Mouse (Mus musculus) R1 (cell line): ENCODE measurements at regions not wholly inside any gene's neighbourhood (a gene's known extent, or its start where the extent isn't known, plus 50 kb on each side); places are given as distances from the start of the nearest gene placed in this dataset.

ENCODE experiments used
- DNase-seq: peaks from one replicate; pipeline ENCODE4 v3.0.0-alpha.2; 2018; ENCODE audit warnings: low read depth, low spot score

GRCm38 (mm10) chr5:83890619-83891185 lies 526.5 kb downstream of the Epha5 start:
- DNase-seq = no peak

GRCm38 (mm10) chr5:83872052-83872451 lies 517.1 kb upstream of the Tecrl start:
- no peak for DNase-seq

GRCm38 (mm10) chr5:83868359-83868758 lies 513.4 kb upstream of the Tecrl start:
- DNase-seq = no peak

GRCm38 (mm10) chr5:83861674-83862073 lies 506.7 kb upstream of the Tecrl start:
- no peak for DNase-seq

- DNase-seq = no peak
Observed at GRCm38 (mm10) chr5:83852022-83852421, 497.0 kb upstream of the Tecrl start.

DNA sequence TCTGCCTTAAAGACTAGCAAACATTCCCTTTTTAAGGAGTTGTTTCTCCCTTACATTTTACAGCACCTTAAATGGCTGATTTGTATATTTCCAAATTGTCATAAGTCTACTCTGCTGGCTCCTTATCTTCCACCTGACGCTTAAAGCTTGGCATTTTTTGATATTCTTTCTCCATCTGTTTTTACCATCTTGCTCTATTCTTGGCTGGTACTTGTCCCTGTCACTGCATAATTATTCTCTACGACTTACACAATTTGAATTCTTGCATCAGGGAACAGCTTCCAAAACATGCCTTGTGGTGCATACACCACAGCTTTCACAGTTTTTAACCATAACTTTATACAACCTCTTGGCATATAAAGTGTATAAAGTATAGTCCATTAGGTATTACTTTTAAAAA lies 471.6 kb upstream of the Tecrl start:
- DNase-seq = no peak

DNA sequence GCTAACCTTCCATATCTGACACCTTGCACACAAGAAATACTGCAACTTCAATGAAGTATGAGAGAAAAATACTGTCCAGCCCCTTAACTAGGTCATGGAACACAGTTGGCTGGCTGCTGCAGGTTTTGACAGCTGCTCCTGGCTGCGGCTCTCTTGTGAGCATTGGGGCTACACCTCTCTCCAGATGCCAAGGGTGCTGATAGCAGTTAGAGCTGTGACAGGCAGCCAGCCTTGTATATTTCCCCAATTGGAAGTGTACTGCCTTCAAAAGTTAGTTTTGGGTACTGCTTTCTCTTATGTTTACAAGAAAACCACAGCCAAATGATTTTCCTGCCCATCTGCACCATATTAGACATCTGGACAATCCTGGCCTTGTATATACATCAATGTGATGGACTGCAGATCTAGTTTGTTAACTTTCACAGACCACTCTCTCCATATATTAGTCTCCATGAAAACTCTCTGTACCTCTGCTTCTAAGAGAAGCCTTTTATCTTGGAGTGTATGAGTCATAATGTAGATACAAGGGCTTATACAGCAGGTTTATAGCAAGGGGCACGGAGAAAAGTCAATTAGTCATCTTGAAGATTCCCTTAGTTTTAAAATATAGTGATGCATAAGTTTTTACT lies 470.0 kb upstream of the Tecrl start:
- no peak for DNase-seq

DNA sequence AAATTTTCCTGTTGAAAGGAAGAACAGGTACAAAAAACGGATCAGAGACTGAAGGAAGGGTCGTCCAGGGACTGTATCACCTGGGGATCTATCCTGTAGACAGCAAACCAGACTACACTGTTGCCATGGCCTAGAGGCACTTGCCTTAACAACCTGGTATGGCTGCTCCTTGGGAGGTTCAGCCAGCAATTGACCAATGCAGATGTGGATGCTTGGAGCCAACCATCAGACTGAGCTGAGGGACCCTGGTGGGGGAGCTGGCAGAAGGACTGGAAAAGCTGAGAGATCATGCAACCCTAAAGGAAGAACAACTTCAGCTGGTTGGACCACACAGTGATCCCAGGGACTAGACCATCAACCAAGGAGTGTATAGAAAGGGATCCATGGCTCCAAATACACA lies 456.3 kb upstream of the Tecrl start:
- DNase-seq = no peak

DNA sequence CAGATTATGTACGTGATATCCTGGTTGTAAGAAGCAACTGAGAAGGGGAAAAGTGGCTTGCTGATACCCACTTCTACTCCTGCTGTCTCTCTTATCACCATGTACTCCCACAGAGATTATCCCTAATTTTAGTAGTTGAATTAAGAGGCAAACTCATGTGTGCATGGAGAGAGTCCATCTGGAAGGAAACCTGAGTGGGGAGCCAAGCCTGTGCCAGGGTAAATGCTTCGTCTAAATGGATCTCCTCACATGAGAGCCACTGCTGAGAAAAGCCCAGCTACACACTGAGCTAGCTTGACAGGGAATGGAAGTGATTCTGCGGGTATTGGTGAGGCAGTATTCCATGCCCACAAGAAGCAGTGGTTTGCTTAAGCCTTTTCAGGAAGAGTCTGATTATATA lies 445.0 kb upstream of the Tecrl start:
- DNase-seq = no peak

GRCm38 (mm10) chr5:83780419-83780818 lies 425.4 kb upstream of the Tecrl start:
- DNase-seq = no peak

- DNase-seq = peak; percentile 16
Observed at GRCm38 (mm10) chr5:83778310-83778972, 423.4 kb upstream of the Tecrl start.

GRCm38 (mm10) chr5:83741913-83742312 lies 386.9 kb upstream of the Tecrl start:
- DNase-seq = no peak

DNA sequence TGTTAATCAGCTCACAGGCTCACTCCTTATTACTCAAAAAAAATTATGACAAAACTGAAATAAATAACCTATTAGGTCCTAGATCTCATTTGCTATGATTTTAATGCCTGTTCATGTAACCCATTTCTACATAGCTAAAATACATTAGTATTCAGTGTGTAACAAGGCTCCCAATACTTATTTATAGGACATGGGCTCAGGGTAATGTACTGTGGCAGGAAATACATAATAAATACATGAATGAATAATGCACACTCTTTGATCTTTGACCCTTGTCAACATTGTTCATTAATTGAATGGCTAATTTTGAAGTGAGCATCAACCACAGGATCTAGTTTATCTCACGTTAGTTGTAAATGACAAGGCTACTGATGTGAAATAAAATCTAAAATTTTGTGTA lies 340.4 kb upstream of the Tecrl start:
- DNase-seq = no peak

DNA sequence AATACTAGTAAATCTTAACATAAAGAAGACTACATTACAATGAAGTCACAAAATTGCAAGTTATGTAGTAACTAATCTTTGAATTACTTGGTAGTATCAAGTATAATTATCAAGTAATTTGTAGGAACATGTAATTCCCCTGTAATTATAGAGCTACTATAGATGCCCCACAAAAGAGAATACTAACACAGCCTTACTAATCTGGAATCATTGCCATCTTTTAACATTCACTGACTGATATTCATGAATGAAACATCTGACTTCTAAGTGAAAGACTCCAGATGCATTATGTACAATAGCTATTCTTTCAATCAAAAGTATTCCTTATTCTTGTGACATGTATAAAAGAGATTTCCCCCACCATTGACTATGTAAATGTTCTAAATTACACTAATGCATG lies 337.3 kb upstream of the Tecrl start:
- no peak for DNase-seq

DNA sequence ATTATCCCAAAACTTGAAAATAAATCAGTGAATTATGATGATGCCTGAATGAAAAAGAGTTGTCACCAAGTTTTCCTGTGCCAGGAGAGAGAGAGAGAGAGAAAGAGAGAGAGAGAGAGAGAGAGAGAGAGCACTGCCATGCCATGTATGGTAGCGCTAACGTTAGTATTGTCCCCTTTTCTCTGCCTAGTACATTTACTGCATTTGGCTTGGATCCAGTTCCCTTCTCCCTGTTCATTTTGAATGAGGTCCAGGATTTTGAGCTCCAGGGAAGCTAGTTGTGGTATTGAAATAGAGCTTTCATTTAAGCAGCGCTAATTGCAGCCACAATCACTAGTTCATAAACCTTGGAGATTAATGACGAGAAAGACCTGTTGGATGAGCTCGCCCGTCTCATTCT lies 323.4 kb upstream of the Tecrl start:
- no peak for DNase-seq

GRCm38 (mm10) chr5:83659091-83659490 lies 304.1 kb upstream of the Tecrl start:
- DNase-seq = no peak

DNA sequence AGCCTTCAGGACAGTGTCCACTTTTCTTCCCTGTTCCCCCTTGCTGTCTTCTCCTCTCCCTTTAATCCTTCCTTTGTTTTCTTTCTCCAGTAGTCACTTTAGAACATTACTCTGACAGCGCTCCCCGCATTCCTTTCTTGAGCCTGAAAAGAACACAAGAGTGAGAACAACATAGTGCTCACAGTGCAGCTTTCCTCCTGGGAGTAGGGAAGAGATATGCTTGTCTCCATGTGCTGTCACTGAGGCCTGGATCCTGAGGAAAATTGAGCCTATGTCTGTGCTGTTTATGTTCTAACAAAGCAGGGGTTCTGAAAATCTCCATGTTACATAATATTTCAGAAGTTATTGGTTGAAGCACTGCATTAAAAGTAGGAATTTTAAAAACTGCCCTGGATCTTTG lies 296.3 kb upstream of the Tecrl start:
- peak; percentile 8 for DNase-seq

DNA sequence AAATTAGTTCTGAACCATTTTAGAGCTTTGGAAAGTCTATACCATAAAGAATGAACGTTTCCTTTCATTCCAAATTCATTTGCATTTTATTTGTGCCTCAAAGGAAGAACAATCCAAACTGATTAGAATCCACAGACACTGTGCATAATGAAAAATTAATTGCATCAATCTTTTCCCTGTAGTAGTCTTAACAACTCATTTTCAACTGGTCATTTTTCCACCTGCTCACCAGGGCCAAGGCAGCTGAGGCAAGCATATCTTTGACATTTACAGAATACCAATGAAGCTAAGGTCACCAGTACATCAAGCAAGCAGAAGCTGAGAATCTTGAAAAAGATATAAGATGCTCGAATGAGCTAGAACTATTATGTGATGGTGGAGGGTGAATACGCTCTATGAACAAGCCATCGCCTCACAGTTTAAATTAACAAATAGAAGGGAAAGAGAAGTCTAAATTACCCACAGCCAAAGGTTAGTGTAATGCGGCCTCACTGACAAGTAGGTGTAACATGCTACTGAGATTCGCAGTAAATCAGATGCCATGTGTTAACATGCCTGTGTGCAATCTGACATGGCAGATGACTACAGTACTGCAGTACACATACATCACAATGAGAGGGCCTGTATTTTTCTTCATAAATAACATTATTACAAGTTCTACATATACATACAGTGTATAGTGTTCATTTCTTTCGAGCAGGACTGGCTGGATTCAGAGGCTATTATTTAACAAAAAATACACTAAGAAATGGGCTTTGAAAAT lies 267.8 kb upstream of the Tecrl start:
- no peak for DNase-seq

- DNase-seq = no peak
Observed at GRCm38 (mm10) chr5:83610777-83611176, 255.8 kb upstream of the Tecrl start.

GRCm38 (mm10) chr5:83593289-83593610 lies 238.3 kb upstream of the Tecrl start:
- no peak for DNase-seq

DNA sequence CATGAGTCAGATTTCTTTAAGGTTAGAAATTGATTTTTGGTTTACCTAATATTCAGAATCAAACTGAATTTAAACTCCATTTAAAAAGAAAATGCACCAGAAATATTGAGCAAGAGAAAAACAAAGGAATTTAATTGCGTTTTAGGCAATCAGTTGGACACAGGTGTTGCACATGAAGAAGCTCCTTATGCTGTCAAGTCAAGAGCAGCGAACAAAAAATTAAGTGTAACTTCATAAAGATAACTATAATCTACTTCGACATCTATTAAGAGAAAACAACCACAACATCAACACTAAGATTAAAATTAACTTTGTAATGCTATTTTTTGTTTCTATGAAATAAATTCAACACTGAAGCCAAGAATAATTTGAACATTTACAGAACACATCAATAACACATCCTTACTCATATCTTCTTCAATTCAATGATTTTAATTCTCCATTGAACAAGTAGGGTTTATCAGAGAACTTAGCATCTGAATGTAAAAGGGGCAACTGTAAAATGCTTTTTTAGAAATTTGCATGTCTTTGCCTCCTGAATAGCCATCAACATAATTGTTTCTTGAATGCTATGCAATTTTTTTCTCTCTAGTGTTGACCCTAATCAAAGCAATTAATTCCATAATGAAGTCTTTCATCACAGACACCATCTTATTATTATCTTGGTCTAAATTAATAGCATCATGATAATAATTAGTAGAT lies 237.7 kb upstream of the Tecrl start:
- no peak for DNase-seq
